Mouse (Mus musculus) CH12.LX (cell line): Measurements from ENCODE around the gene Neb. TPM values are rescaled to one million over a fixed set of nuclear protein-coding genes. Genes with fewer than 3 reads are reported as not detected.

Experiments used
- DNase-seq: peaks from one replicate; pipeline ENCODE4 v3.0.0-alpha.2; 2013; ENCODE audit errors: extremely low read depth
- H3K27ac ChIP-seq: 2 replicates; pipeline ENCODE4 v1.5.1; 2012; ENCODE audit warnings: low read depth, mild to moderate bottlenecking, control low read depth, moderate library complexity; ENCODE audit not compliant: insufficient read depth
- H3K27me3 ChIP-seq: replicated peaks from 2 replicates; pipeline ENCODE3; 2012; ENCODE audit warnings: inconsistent platforms
- H3K36me3 ChIP-seq, 2 experiments: replicated peaks in 1 of 2; 2 replicates each; pipeline versions ENCODE3 to v1.6.1; 2012; ENCODE audit warnings: inconsistent platforms in 1 of 2, low read length in 1 of 2, mild to moderate bottlenecking in 1 of 2, mixed read lengths in 1 of 2, moderate library complexity in 1 of 2; ENCODE audit not compliant: control insufficient read depth in 1 of 2, insufficient read depth in 1 of 2
- H3K4me1 ChIP-seq, 2 experiments: 2 replicates each; pipeline ENCODE4 v1.6.1; 2012; ENCODE audit warnings: inconsistent platforms in 1 of 2, moderate library complexity in 1 of 2; ENCODE audit not compliant: insufficient read depth in 2 of 2, control insufficient read depth in 1 of 2
- H3K4me2 ChIP-seq: 2 replicates; pipeline ENCODE4 v1.6.1; 2012; ENCODE audit warnings: low read depth, mild to moderate bottlenecking, control low read depth; ENCODE audit not compliant: poor library complexity, insufficient read depth, severe bottlenecking
- H3K4me3 ChIP-seq, 3 experiments: fragments of 150-350 bp in 1 of 3; sonication (generic) in 1 of 3; replicated peaks in 1 of 3; 2 replicates each; pipeline versions ENCODE3 to v1.5.1; 2011 to 2012; ENCODE audit warnings: low read depth in 2 of 3, low read length in 2 of 3, mild to moderate bottlenecking in 2 of 3, moderate library complexity in 2 of 3, control low read depth in 1 of 3, improper control_type of control experiment in 1 of 3, inconsistent platforms in 1 of 3, mixed read lengths in 1 of 3; ENCODE audit not compliant: poor library complexity in 1 of 3
- H3K79me2 ChIP-seq: replicated peaks from 2 replicates; pipeline ENCODE4 v1.6.1; 2012; ENCODE audit warnings: mild to moderate bottlenecking, moderate library complexity; ENCODE audit not compliant: control insufficient read depth, poor library complexity, insufficient read depth, severe bottlenecking; ENCODE audit errors: extremely low read depth
- H3K9ac ChIP-seq: 2 replicates; pipeline ENCODE4 v1.6.1; 2012; ENCODE audit warnings: low read depth, mild to moderate bottlenecking, control low read depth, moderate library complexity; ENCODE audit not compliant: insufficient read depth
- H3K9me3 ChIP-seq: replicated peaks from 2 replicates; pipeline ENCODE3; 2012; ENCODE audit warnings: low read length, inconsistent platforms, mixed read lengths
- CHD1 ChIP-seq: IDR thresholded peaks from 2 replicates; pipeline ENCODE4 v1.6.1; 2012; ENCODE audit warnings: low read depth, low read length, improper control_type of control experiment, inconsistent platforms
- CHD2 ChIP-seq: IDR thresholded peaks from 2 replicates; pipeline ENCODE4 v1.6.1; 2011; ENCODE audit warnings: low read length, improper control_type of control experiment
- CTCF ChIP-seq, 2 experiments: IDR thresholded peaks in 1 of 2; conservative IDR thresholded peaks in 1 of 2; 2 replicates each; pipeline ENCODE4 v1.5.1; 2011 to 2012; ENCODE audit warnings: low read depth in 2 of 2, low read length in 2 of 2, improper control_type of control experiment in 1 of 2, inconsistent platforms in 1 of 2, mild to moderate bottlenecking in 1 of 2, moderate library complexity in 1 of 2
- ELF1 ChIP-seq: IDR thresholded peaks from 2 replicates; pipeline ENCODE4 v1.6.1; 2014; ENCODE audit warnings: low read depth, mild to moderate bottlenecking, inconsistent platforms, low read length, improper control_type of control experiment
- EP300 ChIP-seq: IDR thresholded peaks from 2 replicates; pipeline ENCODE4 v1.6.1; 2011; ENCODE audit warnings: low read length, improper control_type of control experiment
- ETS1 ChIP-seq: conservative IDR thresholded peaks from 2 replicates; pipeline ENCODE4 v1.6.1; 2012; ENCODE audit warnings: low read depth, mild to moderate bottlenecking, inconsistent platforms, low read length, improper control_type of control experiment, moderate library complexity
- GABPA ChIP-seq: IDR thresholded peaks from 2 replicates; pipeline ENCODE4 v1.6.1; 2012; ENCODE audit warnings: low read depth, low read length, improper control_type of control experiment, inconsistent platforms; ENCODE audit not compliant: insufficient replicate concordance
- IRF4 ChIP-seq: IDR thresholded peaks from 2 replicates; pipeline ENCODE4 v1.6.1; 2014; ENCODE audit warnings: low read depth, mild to moderate bottlenecking, inconsistent platforms, low read length, improper control_type of control experiment
- JUN ChIP-seq: IDR thresholded peaks from 2 replicates; pipeline ENCODE4 v1.6.1; 2011; ENCODE audit warnings: low read depth, mild to moderate bottlenecking, low read length, improper control_type of control experiment, moderate library complexity; ENCODE audit not compliant: insufficient read depth
- JUND ChIP-seq: conservative IDR thresholded peaks from 2 replicates; pipeline ENCODE4 v1.6.1; 2011; ENCODE audit warnings: low read depth, low read length, improper control_type of control experiment
- KAT2A ChIP-seq: IDR thresholded peaks from 2 replicates; pipeline ENCODE4 v1.6.1; 2012; ENCODE audit warnings: low read length, improper control_type of control experiment, inconsistent platforms; ENCODE audit not compliant: insufficient replicate concordance
- MAFK ChIP-seq: IDR thresholded peaks from 2 replicates; pipeline ENCODE4 v1.6.1; 2011; ENCODE audit warnings: low read length, improper control_type of control experiment; ENCODE audit not compliant: insufficient replicate concordance
- MAX ChIP-seq: IDR thresholded peaks from 2 replicates; pipeline ENCODE4 v1.6.1; 2011; ENCODE audit warnings: low read length, improper control_type of control experiment
- MXI1 ChIP-seq: IDR thresholded peaks from 2 replicates; pipeline ENCODE4 v1.6.1; 2011; ENCODE audit warnings: mild to moderate bottlenecking, low read depth, low read length, improper control_type of control experiment
- MYC ChIP-seq: IDR thresholded peaks from 2 replicates; pipeline ENCODE4 v1.6.1; 2011; ENCODE audit warnings: low read depth, mild to moderate bottlenecking, improper control_type of control experiment, low read length
- NELFE ChIP-seq: IDR thresholded peaks from 2 replicates; pipeline ENCODE4 v1.6.1; 2011; ENCODE audit warnings: low read depth, low read length, improper control_type of control experiment
- NRF1 ChIP-seq: IDR thresholded peaks from 2 replicates; pipeline ENCODE4 v1.6.1; 2014; ENCODE audit warnings: low read depth, mild to moderate bottlenecking, inconsistent platforms, low read length, improper control_type of control experiment, moderate library complexity
- PAX5 ChIP-seq: IDR thresholded peaks from 2 replicates; pipeline ENCODE4 v1.6.1; 2012; ENCODE audit warnings: low read length, inconsistent platforms, mixed read lengths
- RAD21 ChIP-seq: IDR thresholded peaks from 2 replicates; pipeline ENCODE4 v1.6.1; 2011; ENCODE audit warnings: low read depth, mild to moderate bottlenecking, low read length, improper control_type of control experiment, moderate library complexity
- SIN3A ChIP-seq: IDR thresholded peaks from 2 replicates; pipeline ENCODE4 v1.6.1; 2012; ENCODE audit warnings: low read length, improper control_type of control experiment, inconsistent platforms
- SMC3 ChIP-seq: IDR thresholded peaks from 2 replicates; pipeline ENCODE4 v1.6.1; 2011; ENCODE audit warnings: low read depth, low read length, improper control_type of control experiment
- TBP ChIP-seq: conservative IDR thresholded peaks from 2 replicates; pipeline ENCODE4 v1.6.1; 2011; ENCODE audit warnings: low read depth, low read length, improper control_type of control experiment
- TCF12 ChIP-seq: IDR thresholded peaks from 2 replicates; pipeline ENCODE4 v1.6.1; 2014; ENCODE audit warnings: low read depth, mild to moderate bottlenecking, inconsistent platforms, low read length, improper control_type of control experiment
- UBTF ChIP-seq: IDR thresholded peaks from 2 replicates; pipeline ENCODE4 v1.6.1; 2012; ENCODE audit warnings: low read depth, mild to moderate bottlenecking, inconsistent platforms, low read length, improper control_type of control experiment, moderate library complexity
- USF1 ChIP-seq: IDR thresholded peaks from 2 replicates; pipeline ENCODE4 v1.6.1; 2014; ENCODE audit warnings: low read depth, mild to moderate bottlenecking, inconsistent platforms, low read length, improper control_type of control experiment
- USF2 ChIP-seq: conservative IDR thresholded peaks from 2 replicates; pipeline ENCODE4 v1.6.1; 2011; ENCODE audit warnings: low read depth, low read length, improper control_type of control experiment
- ZKSCAN1 ChIP-seq: IDR thresholded peaks from 2 replicates; pipeline ENCODE4 v1.6.1; 2012; ENCODE audit warnings: low read depth, inconsistent platforms, low read length, improper control_type of control experiment, borderline replicate concordance
- ZMIZ1 ChIP-seq: IDR thresholded peaks from 2 replicates; pipeline ENCODE4 v1.6.1; 2012; ENCODE audit warnings: low read depth, mild to moderate bottlenecking, inconsistent platforms, low read length, improper control_type of control experiment
- ZNF384 ChIP-seq: IDR thresholded peaks from 2 replicates; pipeline ENCODE4 v1.6.1; 2012; ENCODE audit warnings: low read depth, low read length, improper control_type of control experiment, inconsistent platforms
- dilution Hi-C: fragments of 300-500 bp; cut with MboI; formaldehyde crosslinking; loops from 2 replicates; pipeline ENCODE4 v1.14.3; 2020; ENCODE audit warnings: low sequenced_read_pairs; ENCODE audit not compliant: extremely low pct_unique_long_range_greater_than_20kb, extremely low pct_ligation_motif_present
- in situ Hi-C: fragments of 300-500 bp; cut with MboI; formaldehyde crosslinking; loops from 3 replicates; pipeline ENCODE4 v1.14.3; 2019; ENCODE audit warnings: low sequenced_read_pairs, low pct_ligation_motif_present, low pct_unique_long_range_greater_than_20kb, mixed read lengths
- polyA plus RNA-seq: library from polyadenylated mRNA; unstranded; fragments of >175 nt; gene quantifications from 2 replicates; pipeline ENCODE4 v1.2.1, GENCODE M21; 2012; ENCODE audit warnings: low read depth; ENCODE audit not compliant: insufficient read length
- total RNA-seq, 2 experiments: library from RNA; depleted of rRNA; stranded (reverse); fragments of 300-350 nt in 1 of 2; fragments of >200 nt in 1 of 2; gene quantifications; 2 replicates each; pipeline ENCODE4 v1.2.3; 2012 to 2014

The Neb gene
- total and polyA plus RNA-seq, 3 experiments: 1.5 to 1.8 (median 1.7) TPM

GRCm38 (mm10) chr2:52423611-52424247 is 45.5 kb upstream of the Neb start:
- Histone ChIP-seq H3K4me2 (peak overlapping the region; percentile 98), H3K79me2 (peaks cover 56% of the 10 kb centered on the region), H3K27ac (no peak overlapping the region), H3K36me3 (no peaks in the 10 kb centered on the region), H3K4me1 (peaks cover 20 to 69% of the 10 kb centered on the region in 2 experiments), H3K9ac (peak overlapping the region; percentile 79), H3K4me3 (peak overlapping the region; percentile 88 to 91 (median 89)), H3K9me3 (no peaks in the 10 kb centered on the region), H3K27me3 (peaks cover 3% of the 10 kb centered on the region)
- DNase-seq: no peak
- dilution Hi-C loops (no loop called here), in situ Hi-C loops (loop anchor here (25.0 kb wide), 1 partner anchor 164 kb away; no protein-coding TSS in a partner anchor)
- TF ChIP-seq IRF4 (no peak), MAX (0 out of 2 replicates have a peak, but pooled peaks have one; percentile 5), CHD1 (peak; percentile 93), NELFE (no peak), ZNF384 (no peak), JUND (no peak), KAT2A (no peak), SIN3A (no peak; the same call in none of the 2 replicates), USF1 (no peak), CHD2 (0 out of 2 replicates have a peak, but pooled peaks have one; percentile 23), TCF12 (no peak), ELF1 (no peak), UBTF (no peak)

GRCm38 (mm10) chr2:52422871-52423610 is 44.8 kb upstream of the Neb start:
- peak overlapping the region; percentile 79; the same call in 1 of the 2 replicates for H3K9ac ChIP-seq
- in situ Hi-C loops: loop anchor here (25.0 kb wide), 1 partner anchor 164 kb away; no protein-coding TSS in a partner anchor
- H3K4me1 ChIP-seq: peaks cover 22 to 71% of the 10 kb centered on the region in 2 experiments
- no peaks in the 10 kb centered on the region for H3K9me3 ChIP-seq
- peaks cover 3% of the 10 kb centered on the region for H3K27me3 ChIP-seq
- H3K4me3 ChIP-seq: peak overlapping the region; percentile 88 to 91 (median 89)
- dilution Hi-C loops: no loop called here
- H3K79me2 ChIP-seq: peaks cover 62% of the 10 kb centered on the region
- no peaks in the 10 kb centered on the region for H3K36me3 ChIP-seq
- no peak overlapping the region for H3K27ac ChIP-seq
- peak overlapping the region; percentile 98 for H3K4me2 ChIP-seq
- DNase-seq: peak; percentile 31
- TF ChIP-seq ZMIZ1 (no peak), ZNF384 (no peak), MAFK (0 out of 2 replicates have a peak, but pooled peaks have one; percentile 53), MYC (no peak), UBTF (no peak), NRF1 (no peak), USF1 (no peak), SIN3A (peak; percentile 63; the same call in 1 of the 2 replicates), JUND (peak; percentile 73), JUN (peak; percentile 44; the same call in 1 of the 2 replicates), RAD21 (no peak), TBP (0 out of 2 replicates have a peak, but pooled peaks have one; percentile 41), NELFE (no peak), GABPA (no peak), CHD2 (peak; percentile 40; the same call in 1 of the 2 replicates), PAX5 (no peak), ZKSCAN1 (no peak), USF2 (no peak), MXI1 (no peak; the same call in 1 of the 2 replicates), ETS1 (peak; percentile 2; the same call in 1 of the 2 replicates), SMC3 (no peak), CTCF (conservative IDR thresholded peaks at IDR 0.05 in 1 of 2, IDR thresholded peaks at IDR 0.05 in 1 of 2; ENCODE audit: low read depth in 2 of 2, low read length in 2 of 2) (no peak), EP300 (peak; percentile 95)
